Mouse (Mus musculus): ENCODE data around the gene Tmem205. TPM values are rescaled to one million over a fixed set of nuclear protein-coding genes. Genes with fewer than 3 reads are reported as not detected.

Tmem205 gene
- polyA plus RNA-seq, 1 experiment, result 33.0 TPM

- peaks cover 15% of the 10 kb centered on the region for H3K4me1 ChIP-seq
- H3K27me3 ChIP-seq (replicated peaks), result peaks cover 50% of the 10 kb centered on the region
- H3K9me3 ChIP-seq, result peaks cover 22% of the 10 kb centered on the region
- TF ChIP-seq GATA1 (IDR thresholded peaks at IDR 0.05; ENCODE audit: borderline replicate concordance, low read length) (no peak), FLI1 (IDR thresholded peaks at IDR 0.05; ENCODE audit: low read length) (no peak)
- no peak overlapping the region for H3K4me3 ChIP-seq (replicated peaks)
- no peaks in the 10 kb centered on the region for H3K36me3 ChIP-seq (replicated peaks; ENCODE audit: low read length)
Measured at GRCm38 (mm10) chr9:21948146-21948545, 20.8 kb upstream of the Tmem205 start.

GRCm38 (mm10) chr9:21947540-21948130 lies 20.3 kb upstream of the Tmem205 start:
- no peak for TF ChIP-seq FLI1 (IDR thresholded peaks at IDR 0.05; ENCODE audit: low read length)
- no peak for TF ChIP-seq GATA1 (IDR thresholded peaks at IDR 0.05; ENCODE audit: borderline replicate concordance, low read length)
- H3K4me1 ChIP-seq, result peaks cover 15% of the 10 kb centered on the region
- H3K36me3 ChIP-seq (replicated peaks; ENCODE audit: low read length), result no peaks in the 10 kb centered on the region
- H3K4me3 ChIP-seq (replicated peaks), result peak overlapping the region; percentile 81
- H3K9me3 ChIP-seq, result peaks cover 22% of the 10 kb centered on the region
- peaks cover 50% of the 10 kb centered on the region for H3K27me3 ChIP-seq (replicated peaks)

- Histone ChIP-seq H3K36me3 (replicated peaks; ENCODE audit: low read length) (no peaks in the 10 kb centered on the region), H3K27me3 (replicated peaks) (peaks cover 65% of the 10 kb centered on the region), H3K4me1 (peaks cover 13% of the 10 kb centered on the region), H3K9me3 (peaks cover 13% of the 10 kb centered on the region), H3K4me3 (replicated peaks) (no peak overlapping the region)
- TF ChIP-seq GATA1 (IDR thresholded peaks at IDR 0.05; ENCODE audit: borderline replicate concordance, low read length), result no peak
- TF ChIP-seq FLI1 (IDR thresholded peaks at IDR 0.05; ENCODE audit: low read length), result no peak
Measured at GRCm38 (mm10) chr9:21944267-21944666, 16.9 kb upstream of the Tmem205 start.

- Histone ChIP-seq H3K4me1 (peaks cover 13% of the 10 kb centered on the region), H3K36me3 (replicated peaks; ENCODE audit: low read length) (no peaks in the 10 kb centered on the region), H3K9me3 (peaks cover 13% of the 10 kb centered on the region), H3K27me3 (replicated peaks) (peaks cover 64% of the 10 kb centered on the region), H3K4me3 (replicated peaks) (no peak overlapping the region)
- TF ChIP-seq GATA1 (IDR thresholded peaks at IDR 0.05; ENCODE audit: borderline replicate concordance, low read length) (no peak), FLI1 (IDR thresholded peaks at IDR 0.05; ENCODE audit: low read length) (no peak)
Measured at GRCm38 (mm10) chr9:21943638-21944037, 16.3 kb upstream of the Tmem205 start.

GRCm38 (mm10) chr9:21943046-21943445 lies 15.7 kb upstream of the Tmem205 start:
- H3K9me3 ChIP-seq, result peaks cover 13% of the 10 kb centered on the region
- TF ChIP-seq GATA1 (IDR thresholded peaks at IDR 0.05; ENCODE audit: borderline replicate concordance, low read length) (no peak), FLI1 (IDR thresholded peaks at IDR 0.05; ENCODE audit: low read length) (no peak)
- H3K4me1 ChIP-seq, result peaks cover 18% of the 10 kb centered on the region
- no peaks in the 10 kb centered on the region for H3K36me3 ChIP-seq (replicated peaks; ENCODE audit: low read length)
- peaks cover 64% of the 10 kb centered on the region for H3K27me3 ChIP-seq (replicated peaks)
- H3K4me3 ChIP-seq (replicated peaks), result no peak overlapping the region

- Histone ChIP-seq H3K9me3 (peaks cover 3% of the 10 kb centered on the region), H3K36me3 (replicated peaks; ENCODE audit: low read length) (no peaks in the 10 kb centered on the region), H3K4me1 (peaks cover 22% of the 10 kb centered on the region), H3K27me3 (replicated peaks) (peaks cover 56% of the 10 kb centered on the region), H3K4me3 (replicated peaks) (no peak overlapping the region)
- TF ChIP-seq FLI1 (IDR thresholded peaks at IDR 0.05; ENCODE audit: low read length) (no peak), GATA1 (IDR thresholded peaks at IDR 0.05; ENCODE audit: borderline replicate concordance, low read length) (no peak)
Measured at GRCm38 (mm10) chr9:21938234-21938855, 11.0 kb upstream of the Tmem205 start.

GRCm38 (mm10) chr9:21937711-21938175 lies 10.4 kb upstream of the Tmem205 start:
- Histone ChIP-seq H3K9me3 (no peaks in the 10 kb centered on the region), H3K4me3 (replicated peaks) (peak overlapping the region; percentile 56), H3K27me3 (replicated peaks) (peaks cover 60% of the 10 kb centered on the region), H3K36me3 (replicated peaks; ENCODE audit: low read length) (no peaks in the 10 kb centered on the region), H3K4me1 (peaks cover 22% of the 10 kb centered on the region)
- no peak for TF ChIP-seq FLI1 (IDR thresholded peaks at IDR 0.05; ENCODE audit: low read length)
- TF ChIP-seq GATA1 (IDR thresholded peaks at IDR 0.05; ENCODE audit: borderline replicate concordance, low read length), result no peak

- TF ChIP-seq FLI1 (IDR thresholded peaks at IDR 0.05; ENCODE audit: low read length) (no peak), GATA1 (IDR thresholded peaks at IDR 0.05; ENCODE audit: borderline replicate concordance, low read length) (no peak)
- Histone ChIP-seq H3K9me3 (no peaks in the 10 kb centered on the region), H3K4me3 (replicated peaks) (peak within 1 kb of the TSS; percentile 91), H3K27me3 (replicated peaks) (peaks cover 63% of the 10 kb centered on the region), H3K4me1 (peaks cover 22% of the 10 kb centered on the region), H3K36me3 (replicated peaks; ENCODE audit: low read length) (no peaks in the 10 kb centered on the region)
Measured at GRCm38 (mm10) chr9:21936692-21937570, 9.6 kb upstream of the Tmem205 start, which contains the start of gene Plppr2. Gene Plppr2 (plus strand): TSS chr9:21937033.

GRCm38 (mm10) chr9:21935466-21936131 lies 8.2 kb upstream of the Tmem205 start:
- TF ChIP-seq GATA1 (IDR thresholded peaks at IDR 0.05; ENCODE audit: borderline replicate concordance, low read length) (no peak), FLI1 (IDR thresholded peaks at IDR 0.05; ENCODE audit: low read length) (no peak)
- Histone ChIP-seq H3K9me3 (no peaks in the 10 kb centered on the region), H3K27me3 (replicated peaks) (peaks cover 64% of the 10 kb centered on the region), H3K36me3 (replicated peaks; ENCODE audit: low read length) (no peaks in the 10 kb centered on the region), H3K4me1 (peaks cover 26% of the 10 kb centered on the region), H3K4me3 (replicated peaks) (no peak overlapping the region)
